Comparison of ENCODE assay signal across 19 mouse cellular contexts in the genomic region with DNA sequence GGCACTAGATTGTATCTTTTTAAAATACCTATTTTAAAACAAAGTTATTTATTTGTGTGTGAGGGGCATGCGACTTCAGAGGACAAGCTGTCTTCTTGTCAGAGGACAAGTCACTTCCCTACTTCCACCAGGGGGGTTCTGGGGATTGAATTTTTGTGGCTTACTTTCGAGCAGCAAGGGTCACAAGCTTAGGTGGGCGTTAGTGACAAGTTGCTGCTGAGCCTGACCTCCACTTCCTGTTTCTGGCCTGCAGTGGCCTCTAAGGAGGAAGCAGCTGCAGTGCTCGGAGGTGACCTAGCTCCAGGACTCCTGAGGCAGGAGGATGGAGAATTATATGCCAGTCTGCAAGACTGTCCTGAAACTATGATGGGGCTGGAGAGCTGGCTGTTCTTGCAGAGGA. TPM values are rescaled to one million over a fixed set of nuclear protein-coding genes. Genes with fewer than 3 reads are reported as not detected.
DNase-seq lines count a peak whose midpoint lies in the region; ATAC-seq and TF ChIP-seq lines count a peak whose summit lies in the region.
"Had no signal": no experiment of that assay in that cellular context is flagged by ENCODE, and none has a peak within 500 bp of the region (broad histone marks: within the 10 kb centered on the region; RNA-seq: fewer than 3 reads in every experiment).

No protein-coding gene starts in this region.

- peaks cover 59% of the 10 kb centered on the region for H3K36me3 ChIP-seq in limb, embryonic 12.5 days
- H3K36me3 ChIP-seq in limb, embryonic 10.5 days = peaks cover 59% of the 10 kb centered on the region
- H3K36me3 ChIP-seq in megakaryocyte, embryonic 14.5 days (replicated peaks; ENCODE audit: low read length) = peaks cover 56% of the 10 kb centered on the region
- H3K36me3 ChIP-seq in midbrain, postnatal 0 days (ENCODE audit: insufficient read depth, low read length) = peaks cover 33% of the 10 kb centered on the region

- no peak overlapping the region for H3K9ac ChIP-seq in limb, embryonic 12.5 days (replicated peaks)
- H3K9ac ChIP-seq in midbrain, postnatal 0 days (replicated peaks; ENCODE audit: low read length, poor library complexity, severe bottlenecking) = no peak overlapping the region

- 0 out of 2 replicates have a peak overlapping the region, but pooled peaks have one; percentile 17 for H3K27ac ChIP-seq in limb, embryonic 12.5 days
- no peak overlapping the region for H3K27ac ChIP-seq in limb, embryonic 10.5 days
- peak overlapping the region; percentile 78 for H3K27ac ChIP-seq in bone marrow macrophage, adult 2 months (ENCODE audit: insufficient read depth, low read depth, low read length)
- H3K27ac ChIP-seq in midbrain, postnatal 0 days (ENCODE audit: low read depth, low read length) = no peak overlapping the region
- H3K27ac ChIP-seq: heart, embryonic 10.5 days; layer of hippocampus, adult 2 months had no signal

- TF ChIP-seq CTCF in bone marrow macrophage, adult 2 months (IDR thresholded peaks at IDR 0.05; ENCODE audit: low read depth, low read length) = no peak
- no peak for TF ChIP-seq CTCF in midbrain, postnatal 0 days (IDR thresholded peaks at IDR 0.05)

- H3K4me1 ChIP-seq in limb, embryonic 12.5 days (replicated peaks) = peaks cover 11% of the 10 kb centered on the region
- H3K4me1 ChIP-seq in limb, embryonic 10.5 days = peaks cover 23% of the 10 kb centered on the region
- peaks cover 27% of the 10 kb centered on the region for H3K4me1 ChIP-seq in bone marrow macrophage, adult 2 months (ENCODE audit: control insufficient read depth, insufficient read depth, low read length)
- H3K4me1 ChIP-seq in megakaryocyte, embryonic 14.5 days = peaks cover 46% of the 10 kb centered on the region
- H3K4me1 ChIP-seq in midbrain, postnatal 0 days (ENCODE audit: insufficient read depth, low read length) = 0 out of 2 replicates have a peak, but pooled peaks cover 6% of the 10 kb centered on the region

- 47% methylated on average over 4 of the region's 4 CpGs for WGBS in limb, embryonic 12.5 days
- WGBS in limb, embryonic 10.5 days = 46% methylated on average over 4 of the region's 4 CpGs
- WGBS in midbrain, postnatal 0 days = 73% methylated on average over 4 of the region's 4 CpGs

- H3K9me3 ChIP-seq in limb, embryonic 12.5 days = no peaks in the 10 kb centered on the region
- no peaks in the 10 kb centered on the region for H3K9me3 ChIP-seq in limb, embryonic 10.5 days (replicated peaks)
- no peaks in the 10 kb centered on the region for H3K9me3 ChIP-seq in megakaryocyte, embryonic 14.5 days
- H3K9me3 ChIP-seq in midbrain, postnatal 0 days (ENCODE audit: low read length) = no peaks in the 10 kb centered on the region
- H3K9me3 ChIP-seq: heart, embryonic 10.5 days had no signal

- H3K4me3 ChIP-seq in limb, embryonic 12.5 days (replicated peaks) = no peak overlapping the region
- H3K4me3 ChIP-seq in limb, embryonic 10.5 days = no peak overlapping the region; the same call in 1 of the 2 replicates
- H3K4me3 ChIP-seq in bone marrow macrophage, adult 2 months (ENCODE audit: insufficient read depth, low read length) = no peak overlapping the region
- peak overlapping the region; percentile 62 for H3K4me3 ChIP-seq in megakaryocyte, embryonic 14.5 days (replicated peaks)
- no peak overlapping the region for H3K4me3 ChIP-seq in midbrain, postnatal 0 days (ENCODE audit: low read depth, low read length)
- H3K4me3 ChIP-seq: erythroblast, embryonic 14.5 days; layer of hippocampus, adult 2 months had no signal

- DNase-seq in limb, embryonic 10.5 days (ENCODE audit: low spot score) = no peak
- peak; percentile 86 for DNase-seq in 416B (ENCODE audit: low read depth)
- DNase-seq in midbrain, postnatal 0 days (ENCODE audit: low spot score) = no peak
- DNase-seq: adrenal gland, postnatal 14 days; cerebellum, adult 9-11 months; embryo, embryonic 11 days; gastrocnemius, postnatal 14 days; heart, postnatal 4 days; thymus, postnatal 4 days had no signal

- no peaks in the 10 kb centered on the region for H3K27me3 ChIP-seq in limb, embryonic 12.5 days
- no peaks in the 10 kb centered on the region for H3K27me3 ChIP-seq in limb, embryonic 10.5 days (ENCODE audit: low read depth, poor library complexity, severe bottlenecking)
- H3K27me3 ChIP-seq in megakaryocyte, embryonic 14.5 days (replicated peaks) = no peaks in the 10 kb centered on the region
- H3K27me3 ChIP-seq in midbrain, postnatal 0 days (ENCODE audit: insufficient read depth, low read length) = no peaks in the 10 kb centered on the region

- TF ChIP-seq POLR2A in bone marrow macrophage, adult 2 months (IDR thresholded peaks at IDR 0.05; ENCODE audit: borderline replicate concordance, low read depth, low read length) = no peak

- H3K4me2 ChIP-seq in limb, embryonic 12.5 days = no peak overlapping the region
- no peak overlapping the region for H3K4me2 ChIP-seq in midbrain, postnatal 0 days (ENCODE audit: low read depth, low read length, poor library complexity, severe bottlenecking)

- no peak for ATAC-seq in limb, embryonic 12.5 days (ENCODE audit: insufficient number of reproducible peaks, insufficient read depth, low FRiP score, low TSS enrichment, low read depth)
- ATAC-seq in inflammation-experienced regulatory T-cells, adult 6 months = no peak
- no peak for ATAC-seq in midbrain, postnatal 0 days (ENCODE audit: low FRiP score)
- ATAC-seq: midbrain, embryonic 16.5 days had no signal

RNA-seq across cellular contexts. Expression of a gene that starts 2.6 kb away (rescaled TPM):
- polyA plus RNA-seq in limb, embryonic 12.5 days (2016; fragmentation: Nextera tagmentation; extraction: Ambion mirVana) = 61.4 and 65.9 TPM in 2 replicates
- 49.0 and 53.6 TPM in 2 replicates for polyA plus RNA-seq in limb, embryonic 10.5 days (2016; fragmentation: Nextera tagmentation; extraction: Ambion mirVana)
- polyA plus RNA-seq in bone marrow macrophage, adult 2 months (2012; ENCODE audit: insufficient read depth, insufficient read length, missing spikeins) = 111 and 113 TPM in 2 replicates
- polyA plus RNA-seq in megakaryocyte, embryonic 14.5 days (2012; ENCODE audit: insufficient read depth, low replicate concordance) = 14.0 and 14.8 TPM in 2 replicates
- 10 to 100 TPM in 2 of 3 experiments, 1 to 10 TPM in 1; 8.7 to 14.8 (median 13.6) TPM for polyA plus RNA-seq in inflammation-experienced regulatory T-cells, adult 6 months (2017; shearing (Covaris generic))
- 104 and 106 TPM in 2 replicates for total RNA-seq in midbrain, postnatal 0 days (2014; rRNA removed)
- 62.8 TPM in 2 replicates for polyA plus RNA-seq in midbrain, postnatal 0 days (2015; fragmentation: Nextera tagmentation; extraction: Ambion mirVana)

RNA-seq across cellular contexts. Expression of a gene that starts 16.0 kb away (rescaled TPM):
- polyA plus RNA-seq in limb, embryonic 12.5 days (2016; fragmentation: Nextera tagmentation; extraction: Ambion mirVana) = 4.6 and 6.6 TPM in 2 replicates
- 2.8 and 4.0 TPM in 2 replicates for polyA plus RNA-seq in limb, embryonic 10.5 days (2016; fragmentation: Nextera tagmentation; extraction: Ambion mirVana)
- polyA plus RNA-seq in bone marrow macrophage, adult 2 months (2012; ENCODE audit: insufficient read depth, insufficient read length, missing spikeins) = 2.5 and 2.7 TPM in 2 replicates
- 2.5 and 27.1 TPM in 2 replicates for polyA plus RNA-seq in megakaryocyte, embryonic 14.5 days (2012; ENCODE audit: insufficient read depth, low replicate concordance)
- polyA plus RNA-seq in inflammation-experienced regulatory T-cells, adult 6 months (2017; shearing (Covaris generic)) = 1 to 10 TPM; 1.5 to 2.0 (median 1.7) TPM
- total RNA-seq in midbrain, postnatal 0 days (2014; rRNA removed) = 5.3 and 5.9 TPM in 2 replicates
- 4.5 and 4.7 TPM in 2 replicates for polyA plus RNA-seq in midbrain, postnatal 0 days (2015; fragmentation: Nextera tagmentation; extraction: Ambion mirVana)

RNA-seq across cellular contexts. Expression of a gene that starts 21.4 kb away (rescaled TPM):
- 228 and 243 TPM in 2 replicates for polyA plus RNA-seq in limb, embryonic 12.5 days (2016; fragmentation: Nextera tagmentation; extraction: Ambion mirVana)
- 241 and 263 TPM in 2 replicates for polyA plus RNA-seq in limb, embryonic 10.5 days (2016; fragmentation: Nextera tagmentation; extraction: Ambion mirVana)
- polyA plus RNA-seq in bone marrow macrophage, adult 2 months (2012; ENCODE audit: insufficient read depth, insufficient read length, missing spikeins) = 83.5 and 88.9 TPM in 2 replicates
- 330 and 634 TPM in 2 replicates for polyA plus RNA-seq in megakaryocyte, embryonic 14.5 days (2012; ENCODE audit: insufficient read depth, low replicate concordance)
- polyA plus RNA-seq in inflammation-experienced regulatory T-cells, adult 6 months (2017; shearing (Covaris generic)) = 10 to 100 TPM; 52.1 to 61.7 (median 60.1) TPM
- total RNA-seq in midbrain, postnatal 0 days (2014; rRNA removed) = 333 and 399 TPM in 2 replicates
- 293 and 300 TPM in 2 replicates for polyA plus RNA-seq in midbrain, postnatal 0 days (2015; fragmentation: Nextera tagmentation; extraction: Ambion mirVana)

RNA-seq across cellular contexts. Expression of a gene that starts 44.7 kb away (rescaled TPM):
- 45.5 and 50.0 TPM in 2 replicates for polyA plus RNA-seq in limb, embryonic 12.5 days (2016; fragmentation: Nextera tagmentation; extraction: Ambion mirVana)
- polyA plus RNA-seq in limb, embryonic 10.5 days (2016; fragmentation: Nextera tagmentation; extraction: Ambion mirVana) = 21.3 and 28.8 TPM in 2 replicates
- polyA plus RNA-seq in bone marrow macrophage, adult 2 months (2012; ENCODE audit: insufficient read depth, insufficient read length, missing spikeins) = 85.4 and 86.3 TPM in 2 replicates
- 1.8 and 16.4 TPM in 2 replicates for polyA plus RNA-seq in megakaryocyte, embryonic 14.5 days (2012; ENCODE audit: insufficient read depth, low replicate concordance)
- 1 to 10 TPM; 4.5 to 8.6 (median 5.8) TPM for polyA plus RNA-seq in inflammation-experienced regulatory T-cells, adult 6 months (2017; shearing (Covaris generic))
- total RNA-seq in midbrain, postnatal 0 days (2014; rRNA removed) = 150 and 160 TPM in 2 replicates
- 99.7 and 110 TPM in 2 replicates for polyA plus RNA-seq in midbrain, postnatal 0 days (2015; fragmentation: Nextera tagmentation; extraction: Ambion mirVana)

RNA-seq across cellular contexts. Expression of a gene that starts 47.0 kb away (rescaled TPM):
- polyA plus RNA-seq in limb, embryonic 12.5 days (2016; fragmentation: Nextera tagmentation; extraction: Ambion mirVana) = not detected in 2 replicates
- polyA plus RNA-seq in limb, embryonic 10.5 days (2016; fragmentation: Nextera tagmentation; extraction: Ambion mirVana) = not detected in 2 replicates
- polyA plus RNA-seq in bone marrow macrophage, adult 2 months (2012; ENCODE audit: insufficient read depth, insufficient read length, missing spikeins) = not detected in 2 replicates
- not detected in 2 replicates for polyA plus RNA-seq in megakaryocyte, embryonic 14.5 days (2012; ENCODE audit: insufficient read depth, low replicate concordance)
- polyA plus RNA-seq in inflammation-experienced regulatory T-cells, adult 6 months (2017; shearing (Covaris generic)) = under 1 TPM in 1 of 3 experiments, not detected in 2; 0.13 TPM
- total RNA-seq in midbrain, postnatal 0 days (2014; rRNA removed) = 0.55 TPM in 1 of 2 replicates, not detected in the other
- 0.05 and 0.12 TPM in 2 replicates for polyA plus RNA-seq in midbrain, postnatal 0 days (2015; fragmentation: Nextera tagmentation; extraction: Ambion mirVana)
- total RNA-seq: heart, postnatal 4 days; layer of hippocampus, adult 2 months had no signal
- polyA plus RNA-seq: erythroblast, embryonic 14.5 days; heart, embryonic 10.5 days; limb, embryonic 14.5 days; midbrain, embryonic 16.5 days; neural tube, embryonic 14.5 days had no signal

Comparison
In these comparisons a context has a peak if more than half of its experiments do, and no peak if none do; other contexts are left out.
1. H3K27ac ChIP-seq: peak in limb, embryonic 12.5 days (single experiment) and bone marrow macrophage, adult 2 months (single experiment); none in limb, embryonic 10.5 days (single experiment) and midbrain, postnatal 0 days (single experiment).